Mouse (Mus musculus): ENCODE results near the gene Cyp2d11. TPM values are rescaled to one million over a fixed set of nuclear protein-coding genes. Genes with fewer than 3 reads are reported as not detected.

The Cyp2d11 gene
- polyA plus RNA-seq, 1 experiment from 2014 or later: not detected

GRCm38 (mm10) chr15:82347852-82348251 lies 46.0 kb downstream of the Cyp2d11 start:
- H3K4me3 ChIP-seq (ENCODE audit: low read depth, low read length): no peak overlapping the region
- no peaks in the 10 kb centered on the region for H3K9me3 ChIP-seq (replicated peaks; ENCODE audit: control insufficient read depth, low read length)
- ATAC-seq (replicated peaks; ENCODE audit: insufficient number of reproducible peaks, low FRiP score, low TSS enrichment, low read depth): no peak
- no peaks in the 10 kb centered on the region for H3K27me3 ChIP-seq (ENCODE audit: control insufficient read depth, insufficient read depth, low read length)
- H3K4me2 ChIP-seq (ENCODE audit: low read depth, low read length): no peak overlapping the region
- H3K4me1 ChIP-seq (ENCODE audit: control insufficient read depth, insufficient read depth, low read length): peaks cover 5% of the 10 kb centered on the region
- peaks cover 5% of the 10 kb centered on the region for H3K36me3 ChIP-seq (replicated peaks; ENCODE audit: control insufficient read depth, insufficient read depth, low read depth, low read length)
- no peak overlapping the region for H3K9ac ChIP-seq (replicated peaks; ENCODE audit: low read length)
- DNase-seq (ENCODE audit: low spot score): no peak
- WGBS: 93% methylated on average over 12 of the region's 12 CpGs
- no peak overlapping the region for H3K27ac ChIP-seq (replicated peaks; ENCODE audit: low read depth, low read length)

DNA sequence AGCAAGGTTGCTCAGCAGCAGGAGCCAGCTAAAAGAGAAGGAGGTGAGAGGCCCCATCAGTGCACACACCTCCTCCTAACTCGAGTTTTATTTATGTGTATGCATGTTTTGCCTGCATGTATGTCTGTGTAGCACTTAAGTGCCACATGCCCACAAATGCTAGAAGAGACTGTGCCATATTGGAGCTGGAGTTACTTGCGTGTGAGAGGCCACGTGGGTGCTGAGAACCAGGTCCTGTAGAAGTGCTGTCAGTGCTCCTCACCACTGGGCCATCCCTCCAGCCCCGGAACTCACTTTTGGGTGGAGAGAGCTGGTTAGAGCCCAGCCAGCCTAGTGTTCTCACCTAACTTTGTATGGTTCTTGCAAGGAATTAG lies 46.5 kb downstream of the Cyp2d11 start:
- DNase-seq (ENCODE audit: low spot score): no peak
- peaks cover 5% of the 10 kb centered on the region for H3K36me3 ChIP-seq (replicated peaks; ENCODE audit: control insufficient read depth, insufficient read depth, low read depth, low read length)
- H3K4me2 ChIP-seq (ENCODE audit: low read depth, low read length): peak overlapping the region; percentile 73
- H3K27ac ChIP-seq (replicated peaks; ENCODE audit: low read depth, low read length): no peak overlapping the region
- no peak for ATAC-seq (replicated peaks; ENCODE audit: insufficient number of reproducible peaks, low FRiP score, low TSS enrichment, low read depth)
- 88% methylated on average over 4 of the region's 4 CpGs for WGBS
- H3K9me3 ChIP-seq (replicated peaks; ENCODE audit: control insufficient read depth, low read length): no peaks in the 10 kb centered on the region
- H3K9ac ChIP-seq (replicated peaks; ENCODE audit: low read length): no peak overlapping the region; the same call in 1 of the 2 replicates
- H3K4me1 ChIP-seq (ENCODE audit: control insufficient read depth, insufficient read depth, low read length): peaks cover 5% of the 10 kb centered on the region
- H3K4me3 ChIP-seq (ENCODE audit: low read depth, low read length): peak overlapping the region; percentile 62; the same call in 1 of the 2 replicates
- H3K27me3 ChIP-seq (ENCODE audit: control insufficient read depth, insufficient read depth, low read length): no peaks in the 10 kb centered on the region

DNA sequence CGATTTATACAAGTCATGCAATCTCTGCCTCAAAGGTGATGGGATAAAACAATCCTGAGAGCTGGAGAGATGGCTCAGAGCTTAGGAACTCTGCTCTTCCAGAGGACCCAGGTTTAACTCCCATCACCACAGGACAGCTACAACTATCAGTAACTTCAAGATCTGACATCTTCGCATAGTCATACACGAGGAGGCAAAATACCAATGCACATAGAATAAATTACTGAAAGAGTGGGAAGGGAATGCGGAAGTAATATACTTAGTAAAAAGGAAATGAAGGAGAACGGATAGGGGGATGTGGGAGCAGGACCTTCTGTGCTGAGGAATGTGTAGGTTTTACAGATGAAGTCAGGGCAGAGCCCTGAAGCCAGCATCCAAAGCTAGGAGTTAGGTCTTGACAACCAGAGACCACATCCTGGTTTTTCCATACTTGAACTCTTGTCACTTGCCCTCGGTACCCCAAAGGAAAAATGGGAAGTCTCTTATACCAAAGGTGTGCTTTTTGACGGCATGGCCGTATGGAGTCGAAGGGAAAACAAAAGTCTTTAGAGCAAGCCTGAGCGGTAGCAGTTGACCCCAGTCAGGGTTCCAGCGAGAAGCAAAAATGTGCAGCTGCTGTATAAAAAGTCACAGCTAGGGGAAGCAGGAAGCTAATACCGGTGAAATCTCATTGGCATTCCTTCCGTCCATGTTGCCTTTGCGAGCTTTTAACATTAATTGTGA lies 47.1 kb downstream of the Cyp2d11 start:
- peaks cover 5% of the 10 kb centered on the region for H3K36me3 ChIP-seq (replicated peaks; ENCODE audit: control insufficient read depth, insufficient read depth, low read depth, low read length)
- H3K9me3 ChIP-seq (replicated peaks; ENCODE audit: control insufficient read depth, low read length): no peaks in the 10 kb centered on the region
- H3K9ac ChIP-seq (replicated peaks; ENCODE audit: low read length): peak overlapping the region; percentile 68
- peaks cover 5% of the 10 kb centered on the region for H3K4me1 ChIP-seq (ENCODE audit: control insufficient read depth, insufficient read depth, low read length)
- 69% methylated on average over 14 of the region's 14 CpGs for WGBS
- peak overlapping the region; percentile 62 for H3K4me3 ChIP-seq (ENCODE audit: low read depth, low read length)
- peak overlapping the region; percentile 73 for H3K4me2 ChIP-seq (ENCODE audit: low read depth, low read length)
- no peak for ATAC-seq (replicated peaks; ENCODE audit: insufficient number of reproducible peaks, low FRiP score, low TSS enrichment, low read depth)
- no peaks in the 10 kb centered on the region for H3K27me3 ChIP-seq (ENCODE audit: control insufficient read depth, insufficient read depth, low read length)
- no peak for DNase-seq (ENCODE audit: low spot score)
- no peak overlapping the region for H3K27ac ChIP-seq (replicated peaks; ENCODE audit: low read depth, low read length)

DNA sequence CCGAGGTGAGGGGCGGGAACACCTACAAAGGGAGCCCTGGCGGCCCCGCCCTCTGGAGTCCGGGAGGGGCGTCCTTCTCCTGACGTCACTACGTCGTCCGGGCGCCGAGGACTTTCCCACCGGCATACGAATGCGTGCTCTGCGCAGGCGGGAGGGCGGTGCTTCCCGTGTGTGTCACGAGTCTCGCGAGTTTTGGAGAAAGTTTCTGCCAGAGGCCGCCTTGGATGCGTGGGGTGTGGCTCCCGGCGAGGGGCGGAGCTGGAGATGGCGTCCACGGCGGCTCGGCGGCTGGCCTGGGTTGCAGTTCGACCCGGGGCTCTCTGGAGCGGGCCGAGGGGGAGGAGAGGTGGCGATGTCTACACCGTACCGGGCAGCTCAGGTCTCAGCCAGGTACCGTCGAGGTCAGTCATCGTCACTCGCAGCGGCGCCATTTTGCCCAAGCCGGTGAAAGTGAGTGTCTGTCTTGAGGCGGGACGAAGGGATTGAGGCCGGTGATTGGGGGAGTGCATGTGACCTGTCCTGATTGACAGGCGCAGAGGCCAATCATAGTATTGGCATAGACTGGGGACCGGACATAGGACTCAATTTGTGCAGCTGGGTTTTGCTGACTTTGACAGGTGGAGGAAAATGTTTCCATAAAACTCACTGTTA lies 47.9 kb downstream of the Cyp2d11 start:
- peaks cover 5% of the 10 kb centered on the region for H3K4me1 ChIP-seq (ENCODE audit: control insufficient read depth, insufficient read depth, low read length)
- H3K36me3 ChIP-seq (replicated peaks; ENCODE audit: control insufficient read depth, insufficient read depth, low read depth, low read length): peaks cover 5% of the 10 kb centered on the region
- peak overlapping the region; percentile 73 for H3K4me2 ChIP-seq (ENCODE audit: low read depth, low read length)
- ATAC-seq (replicated peaks; ENCODE audit: insufficient number of reproducible peaks, low FRiP score, low TSS enrichment, low read depth) (peak; percentile 95), DNase-seq (ENCODE audit: low spot score) (peak; percentile 98)
- no peak overlapping the region; the same call in 1 of the 2 replicates for H3K27ac ChIP-seq (replicated peaks; ENCODE audit: low read depth, low read length)
- H3K27me3 ChIP-seq (ENCODE audit: control insufficient read depth, insufficient read depth, low read length): no peaks in the 10 kb centered on the region
- H3K4me3 ChIP-seq (ENCODE audit: low read depth, low read length): peak overlapping the region; percentile 62
- no peaks in the 10 kb centered on the region for H3K9me3 ChIP-seq (replicated peaks; ENCODE audit: control insufficient read depth, low read length)
- under 1% methylated on average over 51 of the region's 51 CpGs for WGBS
- peak overlapping the region; percentile 68 for H3K9ac ChIP-seq (replicated peaks; ENCODE audit: low read length)

DNA sequence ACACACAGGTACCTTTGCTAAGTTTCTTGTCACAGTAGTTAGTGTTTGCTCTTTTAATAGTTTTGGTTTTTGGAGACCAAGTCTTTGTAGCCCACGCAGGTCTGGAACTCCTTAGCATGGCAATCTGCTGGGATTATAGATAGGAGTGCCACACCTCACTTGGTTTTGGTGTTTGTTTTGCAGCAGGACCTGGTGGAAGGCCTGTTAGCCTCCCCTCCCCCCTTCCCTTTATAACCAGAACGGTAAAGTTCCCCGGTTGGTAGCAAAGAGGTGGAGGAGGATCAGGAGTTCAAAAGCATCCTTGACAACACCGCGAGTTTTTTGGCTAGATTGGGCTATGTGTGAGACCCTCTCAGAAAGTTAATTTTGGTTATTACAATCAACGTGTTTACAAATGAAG lies 48.9 kb downstream of the Cyp2d11 start:
- H3K27ac ChIP-seq (replicated peaks; ENCODE audit: low read depth, low read length): no peak overlapping the region
- peaks cover 4% of the 10 kb centered on the region; the same call in 1 of the 2 replicates for H3K27me3 ChIP-seq (ENCODE audit: control insufficient read depth, insufficient read depth, low read length)
- H3K9ac ChIP-seq (replicated peaks; ENCODE audit: low read length): no peak overlapping the region
- H3K9me3 ChIP-seq (replicated peaks; ENCODE audit: control insufficient read depth, low read length): no peaks in the 10 kb centered on the region
- H3K36me3 ChIP-seq (replicated peaks; ENCODE audit: control insufficient read depth, insufficient read depth, low read depth, low read length): peaks cover 5% of the 10 kb centered on the region
- WGBS: 86% methylated on average over 6 of the region's 6 CpGs
- DNase-seq (ENCODE audit: low spot score) (no peak), ATAC-seq (replicated peaks; ENCODE audit: insufficient number of reproducible peaks, low FRiP score, low TSS enrichment, low read depth) (no peak)
- H3K4me1 ChIP-seq (ENCODE audit: control insufficient read depth, insufficient read depth, low read length): peaks cover 5% of the 10 kb centered on the region
- no peak overlapping the region for H3K4me3 ChIP-seq (ENCODE audit: low read depth, low read length)
- H3K4me2 ChIP-seq (ENCODE audit: low read depth, low read length): no peak overlapping the region

- no peaks in the 10 kb centered on the region for H3K9me3 ChIP-seq (replicated peaks; ENCODE audit: control insufficient read depth, low read length)
- no peak overlapping the region for H3K9ac ChIP-seq (replicated peaks; ENCODE audit: low read length)
- H3K4me1 ChIP-seq (ENCODE audit: control insufficient read depth, insufficient read depth, low read length): peaks cover 5% of the 10 kb centered on the region
- peaks cover 4% of the 10 kb centered on the region; the same call in 1 of the 2 replicates for H3K27me3 ChIP-seq (ENCODE audit: control insufficient read depth, insufficient read depth, low read length)
- no peak for DNase-seq (ENCODE audit: low spot score)
- no peak overlapping the region for H3K27ac ChIP-seq (replicated peaks; ENCODE audit: low read depth, low read length)
- WGBS: 86% methylated on average over 27 of the region's 27 CpGs
- ATAC-seq (replicated peaks; ENCODE audit: insufficient number of reproducible peaks, low FRiP score, low TSS enrichment, low read depth): no peak
- H3K4me2 ChIP-seq (ENCODE audit: low read depth, low read length): no peak overlapping the region
- H3K4me3 ChIP-seq (ENCODE audit: low read depth, low read length): no peak overlapping the region
- H3K36me3 ChIP-seq (replicated peaks; ENCODE audit: control insufficient read depth, insufficient read depth, low read depth, low read length): no peaks in the 10 kb centered on the region
Observed at GRCm38 (mm10) chr15:82343368-82344287, 50.2 kb downstream of the Cyp2d11 start.

DNA sequence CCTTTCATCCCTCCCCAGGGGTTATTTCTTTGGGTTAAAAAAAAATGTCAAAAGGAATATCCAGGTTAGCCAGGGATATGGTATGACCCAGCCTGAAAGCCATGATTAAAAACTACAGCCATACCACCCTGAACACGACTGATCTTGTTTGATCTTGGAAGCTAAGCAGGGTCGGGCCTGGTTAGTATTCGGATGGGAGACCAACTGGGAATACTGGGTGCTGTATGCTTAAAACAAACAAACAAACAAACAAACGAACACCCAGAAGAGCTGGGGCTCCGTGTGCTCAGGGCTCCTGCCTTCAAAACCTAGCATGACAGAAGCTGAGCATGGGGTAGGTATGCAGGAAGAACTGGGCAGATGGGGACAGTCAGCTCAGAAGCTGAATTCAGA lies 51.3 kb downstream of the Cyp2d11 start:
- Histone ChIP-seq H3K4me3 (ENCODE audit: low read depth, low read length) (no peak overlapping the region), H3K27ac (replicated peaks; ENCODE audit: low read depth, low read length) (no peak overlapping the region), H3K9ac (replicated peaks; ENCODE audit: low read length) (no peak overlapping the region), H3K4me1 (ENCODE audit: control insufficient read depth, insufficient read depth, low read length) (peaks cover 5% of the 10 kb centered on the region), H3K27me3 (ENCODE audit: control insufficient read depth, insufficient read depth, low read length) (peaks cover 4% of the 10 kb centered on the region; the same call in 1 of the 2 replicates), H3K36me3 (replicated peaks; ENCODE audit: control insufficient read depth, insufficient read depth, low read depth, low read length) (no peaks in the 10 kb centered on the region), H3K4me2 (ENCODE audit: low read depth, low read length) (no peak overlapping the region), H3K9me3 (replicated peaks; ENCODE audit: control insufficient read depth, low read length) (no peaks in the 10 kb centered on the region)
- ATAC-seq (replicated peaks; ENCODE audit: insufficient number of reproducible peaks, low FRiP score, low TSS enrichment, low read depth) (no peak), DNase-seq (ENCODE audit: low spot score) (no peak)
- 75% methylated on average over 5 of the region's 5 CpGs for WGBS

Measured in embryonic facial prominence, embryonic 11.5 days (tissue).